Mouse (Mus musculus): ENCODE measurements around the gene Plk1. TPM values are rescaled to one million over a fixed set of nuclear protein-coding genes. Genes with fewer than 3 reads are reported as not detected.

The Plk1 gene
- 4.6 and 6.5 TPM in 2 replicates for polyA plus RNA-seq (2015; fragmentation: Nextera tagmentation; extraction: Ambion mirVana)

- Histone ChIP-seq H3K9me3 (ENCODE audit: low read length) (no peaks in the 10 kb centered on the region), H3K27ac (ENCODE audit: low read length) (peak within 1 kb of the TSS; percentile 45; the same call in 1 of the 2 replicates), H3K9ac (replicated peaks; ENCODE audit: low read depth) (peak within 1 kb of the TSS; percentile 46), H3K36me3 (ENCODE audit: insufficient read depth, low read length) (no peaks in the 10 kb centered on the region), H3K4me2 (replicated peaks; ENCODE audit: low read depth, low read length) (peak within 1 kb of the TSS; percentile 67), H3K4me3 (ENCODE audit: low read depth, low read length) (peak within 1 kb of the TSS; percentile 70), H3K27me3 (replicated peaks; ENCODE audit: insufficient read depth, low read length) (no peaks in the 10 kb centered on the region), H3K4me1 (ENCODE audit: insufficient read depth, low read depth, low read length) (peaks cover 7% of the 10 kb centered on the region; the same call in 1 of the 2 replicates)
- ATAC-seq (peak; percentile 96), DNase-seq (ENCODE audit: low spot score) (peak; percentile 90)
- WGBS = under 1% methylated on average over 63 of the region's 63 CpGs
- TF ChIP-seq EP300 (IDR thresholded peaks at IDR 0.05) (no peak), CTCF (IDR thresholded peaks at IDR 0.05) (no peak; the same call in 1 of the 2 replicates)
Measured at GRCm38 (mm10) chr7:122158915-122159902, at the start of gene Plk1. TSS of gene Plk1 (plus strand) at chr7:122159439.

- Histone ChIP-seq H3K4me2 (replicated peaks; ENCODE audit: low read depth, low read length) (no peak overlapping the region), H3K36me3 (ENCODE audit: insufficient read depth, low read length) (peaks cover 9% of the 10 kb centered on the region; the same call in 1 of the 2 replicates), H3K9ac (replicated peaks; ENCODE audit: low read depth) (no peak overlapping the region), H3K9me3 (ENCODE audit: low read length) (no peaks in the 10 kb centered on the region), H3K27ac (ENCODE audit: low read length) (no peak overlapping the region), H3K4me1 (ENCODE audit: insufficient read depth, low read depth, low read length) (no peaks in the 10 kb centered on the region), H3K4me3 (ENCODE audit: low read depth, low read length) (no peak overlapping the region), H3K27me3 (replicated peaks; ENCODE audit: insufficient read depth, low read length) (no peaks in the 10 kb centered on the region)
- WGBS = 82% methylated on average over 4 of the region's 4 CpGs
- no peak for TF ChIP-seq EP300 (IDR thresholded peaks at IDR 0.05)
- TF ChIP-seq CTCF (IDR thresholded peaks at IDR 0.05) = no peak
- no peak for ATAC-seq
- DNase-seq (ENCODE audit: low spot score) = no peak
Measured at GRCm38 (mm10) chr7:122123518-122123917, 35.7 kb upstream of the Plk1 start.

- H3K9ac ChIP-seq (replicated peaks; ENCODE audit: low read depth) = no peak overlapping the region
- no peak overlapping the region for H3K4me3 ChIP-seq (ENCODE audit: low read depth, low read length)
- H3K4me2 ChIP-seq (replicated peaks; ENCODE audit: low read depth, low read length) = no peak overlapping the region
- no peak for DNase-seq (ENCODE audit: low spot score)
- no peaks in the 10 kb centered on the region for H3K4me1 ChIP-seq (ENCODE audit: insufficient read depth, low read depth, low read length)
- H3K9me3 ChIP-seq (ENCODE audit: low read length) = no peaks in the 10 kb centered on the region
- no peaks in the 10 kb centered on the region for H3K27me3 ChIP-seq (replicated peaks; ENCODE audit: insufficient read depth, low read length)
- no peak overlapping the region for H3K27ac ChIP-seq (ENCODE audit: low read length)
- WGBS = 77% methylated on average over 8 of the region's 8 CpGs
- peaks cover 9% of the 10 kb centered on the region; the same call in 1 of the 2 replicates for H3K36me3 ChIP-seq (ENCODE audit: insufficient read depth, low read length)
- peak; percentile 33; the same call in 1 of the 2 replicates for TF ChIP-seq CTCF (IDR thresholded peaks at IDR 0.05)
- TF ChIP-seq EP300 (IDR thresholded peaks at IDR 0.05) = no peak
- no peak for ATAC-seq
Measured at GRCm38 (mm10) chr7:122125636-122126035, 33.6 kb upstream of the Plk1 start.

GRCm38 (mm10) chr7:122126946-122127345 is 32.3 kb upstream of the Plk1 start:
- DNase-seq (ENCODE audit: low spot score) (no peak), ATAC-seq (no peak)
- no peak overlapping the region for H3K27ac ChIP-seq (ENCODE audit: low read length)
- H3K36me3 ChIP-seq (ENCODE audit: insufficient read depth, low read length) = peaks cover 9% of the 10 kb centered on the region; the same call in 1 of the 2 replicates
- no peak overlapping the region for H3K9ac ChIP-seq (replicated peaks; ENCODE audit: low read depth)
- no peak overlapping the region for H3K4me2 ChIP-seq (replicated peaks; ENCODE audit: low read depth, low read length)
- WGBS = 90% methylated on average over 11 of the region's 11 CpGs
- H3K9me3 ChIP-seq (ENCODE audit: low read length) = no peaks in the 10 kb centered on the region
- no peaks in the 10 kb centered on the region for H3K4me1 ChIP-seq (ENCODE audit: insufficient read depth, low read depth, low read length)
- H3K4me3 ChIP-seq (ENCODE audit: low read depth, low read length) = no peak overlapping the region
- TF ChIP-seq EP300 (IDR thresholded peaks at IDR 0.05) (no peak), CTCF (IDR thresholded peaks at IDR 0.05) (no peak)
- no peaks in the 10 kb centered on the region for H3K27me3 ChIP-seq (replicated peaks; ENCODE audit: insufficient read depth, low read length)

- Histone ChIP-seq H3K9me3 (ENCODE audit: low read length) (no peaks in the 10 kb centered on the region), H3K4me2 (replicated peaks; ENCODE audit: low read depth, low read length) (no peak overlapping the region; the same call in 1 of the 2 replicates), H3K4me1 (ENCODE audit: insufficient read depth, low read depth, low read length) (peaks cover 11% of the 10 kb centered on the region; the same call in 1 of the 2 replicates), H3K36me3 (ENCODE audit: insufficient read depth, low read length) (peaks cover 9% of the 10 kb centered on the region; the same call in 1 of the 2 replicates), H3K9ac (replicated peaks; ENCODE audit: low read depth) (no peak overlapping the region), H3K27ac (ENCODE audit: low read length) (no peak overlapping the region), H3K4me3 (ENCODE audit: low read depth, low read length) (peak overlapping the region; percentile 94; the same call in 1 of the 2 replicates), H3K27me3 (replicated peaks; ENCODE audit: insufficient read depth, low read length) (no peaks in the 10 kb centered on the region)
- TF ChIP-seq CTCF (IDR thresholded peaks at IDR 0.05) = no peak
- TF ChIP-seq EP300 (IDR thresholded peaks at IDR 0.05) = no peak
- ATAC-seq (no peak), DNase-seq (ENCODE audit: low spot score) (no peak)
Measured at GRCm38 (mm10) chr7:122131834-122132233, 27.4 kb upstream of the Plk1 start.
